Mouse (Mus musculus) A20 (cell line): ENCODE measurements around the gene Hsf5.

Experiments
- DNase-seq: peaks from one replicate; pipeline ENCODE4 v3.0.0-alpha.2; 2011; ENCODE audit warnings: low read depth, low spot score

Hsf5 gene

DNA sequence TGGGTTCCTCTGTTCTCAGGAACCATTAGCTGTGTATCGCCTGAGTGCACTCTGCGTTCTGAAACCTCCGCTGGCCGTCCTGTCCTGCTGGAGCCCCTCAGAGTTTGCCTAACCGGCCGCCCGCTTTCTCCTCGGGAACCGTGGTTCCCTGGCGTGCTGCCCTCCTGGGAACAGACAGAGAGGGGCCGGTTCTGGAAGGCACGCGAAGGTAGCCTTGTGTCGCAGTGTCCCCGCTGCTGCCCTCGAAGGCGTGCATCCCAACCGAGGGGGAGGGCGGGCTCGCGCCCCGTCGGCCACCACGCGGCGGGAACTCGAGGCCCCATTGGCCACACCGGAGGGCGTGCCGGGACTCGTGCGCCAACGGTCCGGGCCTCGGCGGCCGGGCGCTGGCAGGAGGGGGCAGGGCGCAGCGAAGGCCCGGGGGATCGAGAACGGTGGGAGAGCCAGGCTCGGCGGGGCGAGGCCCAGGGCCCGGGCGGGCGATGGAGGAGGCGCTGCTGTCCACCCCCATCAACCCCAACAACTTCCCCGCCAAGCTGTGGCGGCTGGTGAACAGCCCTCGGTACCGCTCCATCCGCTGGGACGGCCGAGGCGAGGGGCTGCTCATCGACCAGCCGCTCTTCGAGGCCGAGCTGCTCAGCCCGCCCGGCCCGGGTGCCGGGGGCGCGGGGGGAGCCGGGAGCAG is at the start of gene Hsf5:
TSS of gene Hsf5 (plus strand) at position 375 of the 685 bp plus-strand sequence.
- no peak for DNase-seq

DNA sequence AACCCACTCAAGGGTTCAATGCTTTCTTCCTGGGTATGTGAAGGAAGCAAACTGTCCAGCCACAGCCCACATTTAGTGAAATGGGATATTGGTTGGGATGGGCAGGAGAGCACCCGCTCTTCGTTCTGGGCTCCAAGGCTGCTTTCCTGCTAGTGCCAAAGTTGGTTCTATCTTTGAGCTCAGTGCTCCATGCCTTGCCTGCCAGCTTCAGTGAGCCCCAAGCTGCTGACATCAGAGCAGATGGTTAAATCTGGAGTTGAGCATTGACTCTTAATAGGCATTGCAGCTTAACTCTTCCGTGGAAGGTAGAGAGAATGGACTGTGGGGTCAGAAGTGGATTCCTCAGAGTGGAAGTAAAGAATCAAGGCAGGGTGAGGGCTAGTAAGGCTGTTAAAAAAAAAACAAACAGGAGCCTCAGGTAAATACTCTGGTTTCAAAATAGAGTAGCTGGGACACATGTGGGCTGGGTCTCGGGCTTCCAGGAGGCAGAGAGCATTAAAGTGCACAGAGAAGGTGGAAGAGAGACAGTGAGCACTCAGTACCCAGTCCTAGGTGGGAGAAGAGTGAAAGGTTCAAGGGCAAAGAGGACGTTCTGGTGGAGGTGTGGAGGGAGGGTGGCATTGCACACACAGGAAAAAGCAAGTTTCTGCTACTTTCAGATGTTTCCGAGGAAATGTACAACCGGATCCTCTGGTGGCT is 48.6 kb upstream of the Hsf5 start, which contains the start of gene Sept4:
TSS of gene Sept4 (plus strand) at position 649 of the 699 bp plus-strand sequence.
- DNase-seq = no peak

DNA sequence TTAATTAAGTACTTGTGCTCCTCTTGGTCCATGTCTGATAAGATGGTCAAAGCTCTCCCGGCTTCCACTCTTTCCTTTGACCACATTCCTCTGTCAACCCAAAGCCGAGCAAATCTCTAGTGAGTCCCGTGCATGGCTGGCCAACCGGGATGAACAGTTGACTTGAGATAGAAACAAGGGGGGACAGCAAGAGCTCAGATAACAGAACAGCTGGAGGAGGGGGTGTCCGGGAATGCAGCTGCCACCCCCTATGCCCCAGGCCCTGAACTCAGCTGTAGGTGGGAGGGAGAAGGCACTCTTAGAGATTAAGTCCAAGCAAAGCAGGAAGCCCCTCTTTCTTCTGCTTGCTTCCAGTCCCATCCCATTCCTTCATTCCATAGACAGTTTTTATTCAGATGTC is 46.2 kb upstream of the Hsf5 start:
- no peak for DNase-seq

DNA sequence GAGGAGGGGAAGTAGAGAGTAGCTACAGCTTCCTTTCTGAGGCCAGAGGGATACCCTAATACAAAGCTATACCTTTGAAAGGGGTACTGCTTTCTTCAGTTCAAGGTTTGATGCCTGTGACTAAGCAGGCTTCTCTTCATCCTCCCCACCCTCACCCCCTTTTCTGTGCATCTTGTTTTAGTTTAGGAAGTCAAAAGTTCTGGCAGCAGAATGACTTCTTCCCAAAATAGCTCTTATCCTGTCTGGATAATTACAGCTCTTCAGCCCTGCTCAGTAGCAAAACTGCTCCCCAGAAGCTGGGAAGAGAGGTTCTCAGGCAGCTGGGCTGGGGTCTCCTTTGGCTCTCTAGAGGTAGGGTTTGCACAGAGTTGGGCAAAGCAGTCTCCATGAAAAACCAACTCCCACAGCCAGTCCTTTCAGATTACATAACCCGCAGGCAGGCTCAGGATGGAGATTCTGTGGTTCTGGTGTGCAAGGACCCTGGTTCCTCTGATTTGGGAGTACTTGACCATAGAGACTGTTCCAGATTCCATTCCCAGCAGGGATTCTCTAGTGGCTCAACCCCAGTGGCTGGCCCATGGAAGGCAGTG is 45.5 kb upstream of the Hsf5 start:
- DNase-seq = no peak

DNA sequence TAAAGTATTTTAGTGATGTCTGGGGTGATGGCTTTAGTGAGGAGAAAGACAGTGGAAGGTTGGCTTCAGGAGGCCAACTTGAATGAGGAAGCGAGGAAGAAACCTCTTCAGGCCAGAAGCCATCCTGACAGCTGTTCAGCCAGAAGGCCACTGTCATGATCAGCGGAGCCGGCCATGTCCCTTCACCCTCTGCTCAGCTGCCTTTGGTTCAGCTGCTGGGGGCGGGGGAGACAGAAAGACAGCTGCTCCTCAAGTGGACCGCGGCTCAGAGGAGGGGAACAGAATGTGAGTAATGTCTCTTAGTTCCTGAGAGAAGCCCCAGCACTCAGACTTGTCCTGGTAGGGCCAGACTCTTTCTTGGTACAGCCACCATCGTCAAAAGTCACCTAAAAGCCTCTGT is 43.2 kb upstream of the Hsf5 start:
- peak; percentile 18 for DNase-seq

DNA sequence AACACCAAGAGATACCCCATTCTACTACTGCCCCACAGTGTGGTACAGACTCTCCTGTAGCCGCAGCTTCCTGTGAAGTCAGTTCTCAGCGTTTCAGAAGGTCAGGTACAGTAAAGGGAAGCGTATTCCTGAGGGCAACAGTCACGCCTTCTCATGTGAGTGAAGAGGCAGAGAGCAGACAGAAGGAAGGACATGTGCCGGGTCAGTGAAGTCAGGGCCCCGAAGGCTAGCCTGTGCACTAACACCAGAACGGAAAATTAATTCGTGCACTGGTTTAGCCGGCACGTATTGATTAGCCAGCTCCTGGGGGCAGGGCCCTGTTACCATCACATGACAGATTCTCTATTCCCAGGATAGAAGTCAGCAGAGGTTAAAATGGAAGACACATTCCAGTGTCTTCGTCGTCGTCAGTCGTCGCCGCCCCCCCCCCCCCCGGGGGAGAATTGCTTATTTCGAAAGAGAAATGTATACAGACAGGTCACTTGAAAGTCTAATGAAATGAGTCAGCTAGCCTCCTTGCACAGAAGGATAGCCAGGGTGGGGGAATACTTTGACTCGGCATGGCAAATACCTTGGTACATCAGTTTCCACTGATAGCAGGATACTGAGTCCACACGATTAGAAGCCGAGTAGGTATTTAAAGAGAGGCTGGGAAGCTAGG is 42.3 kb upstream of the Hsf5 start:
- no peak for DNase-seq

DNA sequence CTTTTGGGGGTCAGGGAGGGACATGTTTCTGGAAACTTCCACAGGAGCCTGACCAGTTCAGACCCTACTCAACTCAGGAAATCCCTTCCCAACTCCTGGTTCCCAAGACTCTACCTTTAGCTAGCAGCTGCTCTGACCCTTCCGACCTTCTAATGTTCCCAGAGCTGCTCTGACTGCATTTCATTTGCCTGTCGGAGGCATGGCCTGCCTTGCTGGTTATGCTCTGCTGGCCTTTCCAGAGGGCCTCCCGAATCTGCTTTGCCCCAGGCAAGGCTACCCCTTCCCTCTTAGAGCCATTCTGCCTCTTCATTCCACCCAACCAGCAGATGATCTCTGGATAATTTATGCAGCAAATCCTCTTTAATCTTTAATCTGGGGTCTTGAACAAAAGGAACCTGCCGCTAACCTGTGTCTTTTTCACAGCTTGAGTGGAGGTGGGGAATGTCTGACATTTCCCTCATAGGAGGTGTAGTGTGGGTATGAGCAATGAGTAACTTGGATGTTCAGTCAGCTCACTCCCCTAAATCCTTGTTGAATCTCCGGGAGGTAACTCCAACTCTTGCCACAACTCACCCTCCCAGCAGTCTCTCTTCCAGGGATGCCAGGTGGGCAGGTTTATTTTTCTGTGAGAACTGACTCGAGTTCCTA is 39.2 kb upstream of the Hsf5 start:
- no peak for DNase-seq

DNA sequence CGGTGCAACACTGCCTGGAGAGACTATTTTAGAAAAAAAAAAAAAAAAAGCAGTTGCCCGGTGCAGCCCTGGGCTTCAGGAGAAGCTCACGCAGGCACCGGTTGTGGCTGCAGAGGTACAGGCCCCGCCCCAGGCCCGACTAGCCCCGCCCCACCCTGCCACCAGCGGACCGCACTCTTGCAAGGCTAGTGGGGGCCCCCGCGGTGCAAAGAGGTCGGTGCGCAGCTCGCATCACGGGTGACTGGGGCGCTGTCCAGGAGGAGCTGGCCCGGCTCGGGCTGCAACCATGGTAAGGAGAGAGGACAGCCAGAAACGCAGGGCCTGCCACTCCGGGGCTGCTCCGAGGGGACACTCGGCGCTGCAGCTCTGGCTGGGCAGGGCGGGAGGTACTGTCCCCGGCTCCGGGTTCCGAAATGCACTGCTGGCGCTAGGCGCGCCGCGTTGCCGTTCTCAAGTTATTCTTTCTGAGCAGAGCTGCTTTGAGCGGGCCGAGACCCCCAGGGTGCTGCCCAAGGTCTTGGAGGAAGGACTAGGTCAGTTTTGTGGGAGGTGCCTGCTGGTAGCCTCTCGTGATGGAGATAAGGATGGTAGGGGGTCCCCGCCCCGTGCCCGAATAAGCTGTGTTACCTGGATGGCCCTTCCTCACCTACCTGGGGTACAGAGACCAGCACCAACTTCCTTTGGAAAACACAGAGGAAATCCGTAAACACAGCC is 38.6 kb upstream of the Hsf5 start:
- no peak for DNase-seq

DNA sequence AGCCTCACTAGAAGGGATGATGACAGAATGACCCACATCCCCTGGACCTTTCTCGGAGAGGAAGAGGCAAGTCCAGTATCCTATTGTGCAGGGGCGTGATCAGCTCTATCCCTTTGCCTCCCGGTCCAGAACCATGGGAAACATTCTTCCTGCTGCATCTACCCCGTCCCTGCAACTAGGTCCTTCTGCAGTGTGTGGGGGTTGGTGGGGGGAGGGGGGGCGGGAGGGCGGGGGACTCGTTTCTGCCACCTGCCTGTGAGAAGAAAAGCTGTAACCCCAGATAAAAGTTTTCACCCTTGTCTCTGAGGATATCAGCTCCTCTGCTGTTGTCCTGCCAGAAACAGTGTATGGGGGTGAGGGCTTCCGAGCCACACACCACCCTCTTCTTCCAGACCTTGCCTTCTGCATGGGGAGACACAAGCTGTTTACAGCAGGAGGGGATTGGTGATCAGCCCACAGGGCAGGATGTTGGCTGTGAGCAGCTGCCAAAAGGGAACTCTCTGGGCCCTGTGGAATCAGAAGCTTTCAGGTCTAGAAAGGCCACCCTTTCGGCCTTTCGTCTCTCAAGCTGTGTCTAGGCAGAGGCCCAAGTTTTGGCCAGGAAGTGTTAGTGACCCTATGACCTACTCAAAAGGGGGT is 37.9 kb upstream of the Hsf5 start:
- no peak for DNase-seq

DNA sequence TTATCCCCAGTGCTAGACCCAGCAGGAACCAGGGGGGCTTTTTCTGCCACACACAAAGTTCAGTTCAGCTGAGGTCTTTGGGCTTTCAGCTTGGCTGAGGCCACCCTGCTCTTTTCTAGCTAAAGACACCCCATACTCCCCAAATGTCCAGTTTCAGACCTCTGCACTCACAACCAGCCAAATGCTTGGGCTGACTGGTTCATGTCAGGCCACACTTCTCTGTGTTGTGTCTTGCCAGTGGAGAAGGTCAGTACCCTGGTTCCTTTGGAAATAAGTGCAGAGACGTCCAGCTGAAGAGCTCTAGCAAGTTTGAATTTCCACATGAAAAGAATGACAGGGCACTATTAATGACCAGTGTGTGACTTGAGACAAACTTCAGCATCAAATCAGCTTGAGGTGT is 37.3 kb upstream of the Hsf5 start:
- DNase-seq = no peak

DNA sequence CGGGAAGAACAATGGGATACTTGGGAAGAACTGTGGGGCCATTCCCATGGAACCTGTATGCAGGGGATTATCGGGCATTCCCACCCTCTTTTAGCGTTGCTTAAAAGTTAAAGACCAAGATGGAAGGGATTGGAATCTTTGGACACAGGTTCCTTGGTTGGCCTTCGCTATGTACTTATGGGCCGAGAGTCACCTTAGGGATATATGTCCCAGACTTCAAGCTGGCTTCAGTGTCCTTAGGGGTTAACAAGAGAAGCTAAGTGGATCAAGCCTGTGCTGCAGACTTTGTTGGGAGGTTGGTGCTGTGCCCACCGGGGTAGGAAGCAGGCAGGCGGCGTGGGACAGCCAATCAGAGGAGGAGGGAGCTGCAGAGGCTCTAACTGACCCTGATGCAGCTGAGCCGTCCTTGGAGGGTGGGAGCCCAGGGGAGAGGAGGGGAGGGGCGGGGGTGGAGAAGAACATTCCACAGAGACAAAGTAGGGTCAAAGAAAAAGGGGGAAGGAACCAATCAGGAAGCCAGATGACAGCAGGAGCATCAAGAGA is 36.4 kb upstream of the Hsf5 start:
- DNase-seq = no peak

DNA sequence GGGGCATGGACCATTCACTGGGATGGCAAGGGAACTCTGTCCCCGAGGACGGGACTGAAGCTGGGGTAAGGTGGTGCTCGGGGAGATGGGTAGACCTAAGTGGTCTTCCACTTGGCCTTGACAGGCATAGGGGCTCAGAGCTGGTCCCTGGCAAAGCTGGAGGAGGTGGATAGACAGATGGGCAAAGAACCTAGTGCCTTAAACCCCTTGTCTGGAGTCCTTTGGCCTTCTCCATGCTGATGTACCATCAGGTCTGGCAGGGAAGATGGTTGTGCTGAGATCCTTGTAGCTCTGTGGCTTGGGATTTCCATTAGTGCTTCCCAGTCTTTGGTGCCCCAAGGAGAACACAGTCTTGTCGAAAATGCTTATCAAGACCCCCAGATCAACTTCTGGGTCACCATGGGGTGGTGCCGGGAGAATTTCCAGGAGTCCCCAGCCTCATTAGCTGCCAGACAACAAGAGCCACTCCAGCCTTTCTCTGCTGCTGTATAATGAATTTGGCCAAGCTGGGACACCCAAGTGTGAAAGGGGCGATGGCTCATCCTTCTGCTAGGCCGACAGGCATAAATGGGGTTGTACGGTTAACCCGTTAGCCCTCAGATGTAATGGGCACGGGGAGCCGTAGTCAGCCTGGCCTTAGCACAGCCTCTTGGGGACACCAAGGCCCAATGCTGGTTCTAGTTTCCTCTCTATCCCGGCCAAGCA is 35.7 kb upstream of the Hsf5 start:
- no peak for DNase-seq

DNA sequence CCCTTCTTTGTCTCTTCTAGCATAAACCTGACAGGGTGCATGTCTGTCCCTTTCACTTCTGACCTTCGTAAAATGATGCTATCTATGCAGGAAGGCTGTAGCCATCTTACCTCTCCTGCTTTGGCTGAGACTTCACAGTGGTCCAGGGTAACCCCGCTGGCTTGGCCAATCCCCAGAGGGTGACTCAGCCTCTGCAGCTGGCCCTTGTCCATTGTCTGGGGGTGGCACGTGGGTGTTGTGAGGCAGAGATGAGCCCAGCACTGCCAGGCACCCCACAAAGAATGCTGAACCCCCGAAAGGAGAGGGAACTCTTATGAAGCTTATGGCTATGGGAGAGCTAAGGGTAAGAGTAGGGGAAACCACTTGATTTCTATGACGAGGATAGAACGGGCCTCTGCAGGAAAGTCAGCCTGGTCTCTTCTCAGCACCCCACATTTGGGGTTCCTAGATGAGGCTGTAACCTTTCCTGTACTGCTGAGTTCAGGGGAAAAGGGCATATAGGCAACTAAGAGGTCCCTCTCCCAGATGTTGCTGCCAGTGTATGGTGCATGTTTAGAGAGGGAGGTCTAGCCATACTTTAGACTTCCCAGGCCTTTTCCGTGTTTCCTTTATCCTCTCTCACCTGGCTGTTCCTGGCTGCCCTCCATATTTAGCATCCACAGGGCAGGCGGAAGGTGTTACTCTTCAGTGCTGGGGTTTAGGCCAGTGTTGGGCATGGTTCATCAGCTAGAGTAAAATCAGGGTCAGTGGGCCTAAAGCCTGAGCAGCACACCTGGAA is 34.8 kb upstream of the Hsf5 start:
- no peak for DNase-seq

DNA sequence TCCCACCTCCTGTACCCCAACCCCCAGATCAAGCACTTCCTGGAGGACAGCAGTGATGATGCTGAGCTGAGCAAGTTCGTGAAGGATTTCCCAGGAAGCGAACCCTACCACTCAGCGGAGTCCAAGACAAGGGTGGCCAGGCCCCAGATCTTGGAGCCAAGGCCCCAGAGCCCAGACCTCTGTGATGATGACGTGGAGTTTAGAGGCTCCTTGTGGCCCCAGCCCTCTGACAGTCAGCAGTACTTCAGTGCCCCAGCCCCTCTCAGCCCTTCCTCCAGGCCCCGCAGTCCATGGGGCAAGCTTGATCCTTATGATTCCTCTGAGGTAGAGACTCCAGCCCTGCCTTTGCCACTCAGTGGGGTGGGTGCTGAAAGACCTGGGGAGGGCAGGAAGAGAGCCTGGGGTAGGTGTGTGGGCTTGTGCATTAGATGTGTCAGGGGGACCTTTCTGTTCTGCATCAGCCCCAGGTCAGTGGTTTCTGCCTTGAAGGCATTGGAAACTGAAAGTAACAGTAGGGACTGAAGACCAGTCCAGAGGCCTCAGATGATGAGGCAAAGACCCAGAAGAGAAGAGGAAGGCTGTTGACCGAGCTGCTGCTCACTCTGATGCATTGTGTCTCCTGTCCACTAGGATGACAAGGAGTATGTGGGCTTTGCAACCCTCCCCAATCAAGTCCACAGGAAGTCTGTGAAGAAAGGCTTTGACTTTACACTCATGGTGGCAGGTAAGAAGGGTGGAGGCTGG is 33.5 kb upstream of the Hsf5 start:
- no peak for DNase-seq

DNA sequence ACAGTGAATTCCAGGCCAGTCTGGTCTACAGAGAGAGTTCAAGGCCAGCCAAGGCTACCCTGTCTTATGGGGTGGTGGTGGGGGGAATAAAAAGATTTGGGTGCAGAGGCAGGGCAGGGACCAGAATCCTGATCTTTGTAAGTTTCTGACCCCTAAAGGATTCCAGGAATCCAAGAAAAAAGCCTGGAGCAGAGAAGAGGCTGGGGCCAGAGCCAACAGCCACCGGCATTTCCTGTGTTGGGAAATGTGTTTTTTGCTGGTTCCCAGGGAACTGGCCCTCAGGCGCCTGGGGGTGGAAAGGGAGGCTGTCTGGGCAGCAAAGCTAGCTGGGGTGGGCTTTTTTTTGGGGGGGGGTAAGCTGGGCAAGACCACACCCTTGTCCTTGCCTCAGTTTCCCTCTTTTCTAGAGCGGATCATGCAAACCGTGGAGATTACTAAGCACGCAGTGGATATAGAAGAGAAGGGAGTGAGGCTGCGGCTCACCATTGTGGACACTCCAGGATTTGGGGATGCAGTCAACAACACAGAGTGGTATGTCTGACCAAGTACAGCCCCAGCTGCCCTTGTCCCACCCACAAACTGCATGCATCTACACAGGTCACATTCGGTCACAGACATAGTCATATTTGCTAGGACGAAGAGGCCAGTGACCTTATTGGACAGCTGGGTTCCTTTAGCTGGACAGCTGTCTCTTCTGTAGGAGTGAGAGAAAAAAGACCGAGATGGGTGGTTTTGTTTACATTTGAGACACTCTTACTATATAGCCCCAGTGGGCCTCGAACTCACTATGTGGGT is 32.1 kb upstream of the Hsf5 start:
- DNase-seq = no peak

DNA sequence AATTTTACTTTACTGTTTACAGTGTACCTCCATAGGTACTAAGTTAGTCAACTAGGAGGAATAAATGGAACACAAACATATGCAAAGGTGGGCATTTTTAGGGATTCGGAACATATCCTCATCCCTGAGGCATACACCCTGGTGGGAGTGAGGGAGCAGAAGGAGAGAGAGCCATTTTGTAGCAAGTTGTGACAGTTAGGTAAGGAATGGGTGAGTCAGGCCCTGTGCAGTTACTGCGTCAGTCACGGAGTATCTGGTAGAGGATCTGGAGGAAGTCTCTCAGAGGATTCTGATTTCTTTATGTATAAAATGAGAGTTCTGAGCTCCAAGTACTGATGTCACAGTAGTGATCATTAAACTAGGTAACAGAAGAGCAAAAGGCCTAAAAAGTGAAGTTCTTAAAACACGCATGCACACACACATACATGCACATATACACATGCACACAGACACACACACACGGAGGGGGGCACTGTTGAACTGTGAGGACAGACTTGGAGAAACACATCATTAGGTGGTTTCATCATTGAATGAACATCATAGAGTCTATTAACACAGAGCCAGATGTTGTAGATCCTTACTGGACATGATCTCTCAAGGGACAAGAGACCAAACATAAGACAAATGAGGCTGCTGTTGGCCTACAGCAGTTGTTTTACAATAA is 29.6 kb upstream of the Hsf5 start:
- no peak for DNase-seq

DNA sequence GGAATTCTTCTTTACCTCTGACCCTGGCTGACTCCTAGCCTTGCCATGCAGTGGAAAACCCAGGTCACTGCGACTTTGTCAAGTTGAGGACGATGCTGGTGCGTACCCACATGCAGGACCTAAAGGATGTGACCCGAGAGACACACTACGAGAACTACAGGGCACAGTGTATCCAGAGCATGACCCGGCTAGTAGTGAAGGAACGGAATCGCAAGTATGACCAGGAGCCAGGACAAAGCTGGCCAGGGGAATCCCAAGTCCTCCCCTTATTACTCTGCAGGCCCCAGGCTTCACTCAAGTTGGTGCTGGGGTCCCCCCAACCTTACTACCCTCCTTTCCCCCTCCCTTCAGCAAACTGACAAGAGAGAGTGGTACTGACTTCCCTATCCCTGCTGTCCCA is 27.4 kb upstream of the Hsf5 start:
- no peak for DNase-seq
